Mouse (Mus musculus) heart, adult 10 weeks (tissue): Measurements from ENCODE around the gene Ndufaf1. TPM values are rescaled to one million over a fixed set of nuclear protein-coding genes. Genes with fewer than 3 reads are reported as not detected.

ENCODE experiments used
- polyA plus RNA-seq: library from polyadenylated mRNA; stranded (reverse); fragments of 350-450 nt; fragmentation: Illumina TruSeq; extraction: RNeasy Lipid Tissue Mini Kit (QIAGEN cat#74804); gene quantifications from one replicate; pipeline ENCODE4 v1.2.3, GENCODE M21; 2014; ENCODE audit warnings: low read depth, low replicate concordance

Ndufaf1 gene
- 79.5 TPM for polyA plus RNA-seq

DNA sequence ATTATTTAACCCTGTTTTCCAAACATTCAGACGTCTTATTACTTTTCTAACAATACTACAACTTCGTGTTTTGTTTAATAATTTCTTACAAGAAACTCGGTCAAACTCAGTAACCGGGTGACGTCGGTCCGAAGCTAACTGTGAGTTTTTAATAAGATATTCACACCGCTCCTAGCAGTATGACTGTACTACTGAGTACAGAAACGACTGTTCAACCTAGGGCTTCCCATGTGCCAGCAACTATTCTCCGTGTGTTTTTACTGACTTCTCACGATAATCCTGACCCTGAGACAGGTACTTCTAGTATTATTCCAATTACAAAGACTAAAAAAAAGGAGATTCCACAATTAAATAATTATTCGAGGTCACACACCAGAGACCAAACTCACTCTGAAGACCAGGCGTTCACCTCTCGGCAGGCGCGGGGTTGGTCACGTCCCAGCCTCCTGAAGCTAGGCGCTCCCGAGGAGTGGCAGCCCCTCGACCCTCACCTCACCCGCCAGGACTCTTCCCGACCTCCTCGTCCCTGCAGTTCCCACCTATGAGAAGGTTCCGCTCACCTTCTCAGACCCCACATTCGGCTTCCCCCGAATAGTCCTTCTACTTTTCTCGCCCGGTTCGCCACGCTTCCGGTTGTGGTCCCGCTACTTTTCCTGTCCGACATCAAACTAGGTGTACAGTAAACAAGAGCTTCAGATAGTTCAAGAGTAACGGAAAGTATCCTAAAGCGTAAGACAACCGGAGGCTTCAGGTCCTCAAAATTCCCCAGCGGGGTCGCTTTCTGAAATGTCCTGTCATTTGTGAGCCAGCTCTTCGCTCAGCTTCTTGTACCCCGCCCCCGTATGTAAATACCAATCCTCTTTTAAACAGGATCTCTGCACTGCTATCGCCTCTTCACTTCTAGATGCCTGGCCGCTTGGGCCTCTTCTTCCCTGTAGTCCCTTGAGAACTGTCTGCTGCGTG is at the start of gene Ndufaf1:
TSS of gene Ndufaf1 (minus strand) at position 608 of the 963 bp plus-strand sequence.

GRCm38 (mm10) chr2:119674525-119675214 is 12.0 kb upstream of the Ndufaf1 start, which contains the start of gene Rtf1:
Gene Rtf1 (plus strand): TSS chr2:119675068.

DNA sequence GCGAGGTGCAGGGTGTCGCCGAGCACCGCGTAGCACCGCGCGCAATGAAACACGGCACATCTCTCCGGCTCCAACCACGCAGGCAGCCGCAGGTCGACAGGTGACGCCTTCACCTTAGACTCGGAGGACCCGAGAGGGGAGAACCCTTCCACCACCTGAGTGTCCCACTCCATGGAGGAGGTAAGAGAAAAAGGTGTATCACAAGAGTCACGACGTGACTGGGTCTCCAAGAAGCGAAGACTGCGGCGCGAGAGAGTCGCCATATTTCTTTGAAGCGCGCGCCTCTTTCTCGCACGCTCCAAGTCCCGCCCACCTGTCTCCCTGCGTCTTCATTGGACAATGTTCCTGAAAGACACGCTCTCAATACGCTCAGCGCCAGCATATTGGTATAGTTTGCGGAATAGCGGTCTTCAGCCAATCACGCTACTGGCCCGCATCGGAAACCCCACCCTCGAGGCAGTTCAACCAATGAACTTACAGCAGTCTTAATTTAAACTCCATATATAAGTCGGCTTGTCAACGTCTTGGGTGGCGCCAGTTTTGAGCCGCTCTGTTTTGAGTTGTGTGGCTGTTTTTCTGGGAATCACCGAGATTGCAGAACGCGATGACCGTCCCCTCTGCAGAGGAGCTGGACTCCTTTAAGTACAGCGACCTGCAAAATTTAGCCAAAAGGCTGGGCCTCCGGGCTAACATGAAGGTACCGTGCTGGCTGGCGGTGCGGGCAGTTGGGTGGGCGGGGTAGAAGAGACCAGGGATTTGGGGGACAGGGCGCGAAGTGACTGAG is 44.2 kb downstream of the Ndufaf1 start, which contains the start of the genes Nusap1 and Oip5:
TSS of gene Nusap1 (plus strand) at position 100 of the 784 bp plus-strand sequence.
TSS of gene Oip5 (minus strand) at position 271 of the 784 bp plus-strand sequence.

Other genes starting within 250 kb of the Ndufaf1 start
- 9.8 TPM for gene Ino80, start 185.1 kb downstream of the Ndufaf1 start, polyA plus RNA-seq
- gene Exd1, start 115.2 kb downstream of the Ndufaf1 start, polyA plus RNA-seq: 0.34 TPM
- gene Chp1, start 115.1 kb downstream of the Ndufaf1 start, polyA plus RNA-seq: 85.9 TPM
- 0.50 TPM for gene Nusap1, start 44.5 kb downstream of the Ndufaf1 start, polyA plus RNA-seq
- gene Oip5, start 44.4 kb downstream of the Ndufaf1 start, polyA plus RNA-seq: 0.45 TPM
- gene Rtf1, start 12.2 kb upstream of the Ndufaf1 start, polyA plus RNA-seq: 19.4 TPM
- gene Itpka, start 79.5 kb upstream of the Ndufaf1 start, polyA plus RNA-seq: 0.31 TPM
- not detected for gene Ltk, start 97.6 kb upstream of the Ndufaf1 start, polyA plus RNA-seq
- gene Rpap1, start 124.7 kb upstream of the Ndufaf1 start, polyA plus RNA-seq: 10.8 TPM
- 1.9 TPM for gene Tyro3, start 134.9 kb upstream of the Ndufaf1 start, polyA plus RNA-seq
- gene Mga, start 234.4 kb upstream of the Ndufaf1 start, polyA plus RNA-seq: 14.5 TPM